Mouse (Mus musculus) c-Kit-positive CD71-positive TER-119-positive erythroid progenitor cells, embryonic 14.5 days (primary cell): ENCODE data around the gene Mthfr.
"Not testable (repeated sequence)": the region's sequence is repeated elsewhere in the genome, so short reads cannot be mapped to it uniquely, and the experiment has no call there.

Experiments
- DNase-seq: peaks from one replicate; pipeline ENCODE4 v3.0.0-alpha.2; 2013; ENCODE audit warnings: low spot score

The Mthfr gene

GRCm38 (mm10) chr4:148040029-148040830 lies 1.4 kb downstream of the Mthfr start:
- no peak for DNase-seq

GRCm38 (mm10) chr4:148040933-148041610 lies 2.2 kb downstream of the Mthfr start:
- DNase-seq: peak; percentile 63

- DNase-seq: no peak
These were observed 2.8 kb downstream of the Mthfr start for GRCm38 (mm10) chr4:148041611-148042191.

- DNase-seq: not testable (repeated sequence)
These were observed 4.5 kb downstream of the Mthfr start for GRCm38 (mm10) chr4:148043327-148043726.

GRCm38 (mm10) chr4:148044113-148044512 lies 5.2 kb downstream of the Mthfr start:
- DNase-seq: no peak

GRCm38 (mm10) chr4:148046450-148047031 lies 7.7 kb downstream of the Mthfr start:
- peak; percentile 77 for DNase-seq

GRCm38 (mm10) chr4:148050396-148050914 lies 11.6 kb downstream of the Mthfr start:
- not testable (repeated sequence) for DNase-seq

- no peak for DNase-seq
These were observed 12.3 kb downstream of the Mthfr start for GRCm38 (mm10) chr4:148051046-148051776.

- DNase-seq: no peak
These were observed 13.0 kb downstream of the Mthfr start for GRCm38 (mm10) chr4:148051886-148052285.

- no peak for DNase-seq
These were observed 14.1 kb downstream of the Mthfr start for GRCm38 (mm10) chr4:148052976-148053375.

- no peak for DNase-seq
These were observed 14.6 kb downstream of the Mthfr start for GRCm38 (mm10) chr4:148053417-148053920.

- no peak for DNase-seq
These were observed 16.3 kb downstream of the Mthfr start for GRCm38 (mm10) chr4:148054961-148055695.

- DNase-seq: no peak
These were observed 17.4 kb downstream of the Mthfr start for GRCm38 (mm10) chr4:148056246-148056645.

GRCm38 (mm10) chr4:148056801-148057200 lies 17.9 kb downstream of the Mthfr start:
- no peak for DNase-seq

GRCm38 (mm10) chr4:148057661-148058209 lies 18.9 kb downstream of the Mthfr start:
- DNase-seq: no peak

- no peak for DNase-seq
These were observed 19.4 kb downstream of the Mthfr start for GRCm38 (mm10) chr4:148058218-148058819.

GRCm38 (mm10) chr4:148058993-148059392 lies 20.1 kb downstream of the Mthfr start:
- no peak for DNase-seq

GRCm38 (mm10) chr4:148060120-148061085 lies 21.5 kb downstream of the Mthfr start:
- DNase-seq: no peak

GRCm38 (mm10) chr4:148061086-148061480 lies 22.2 kb downstream of the Mthfr start:
- no peak for DNase-seq
